In genomic region chr17:47979266-47979665, GRCm38 (mm10) we compare ENCODE assay signal across 32 mouse cellular contexts. TPM values are rescaled to one million over a fixed set of nuclear protein-coding genes. Genes with fewer than 3 reads are reported as not detected.
DNase-seq lines count a peak whose midpoint lies in the region; ATAC-seq and TF ChIP-seq lines count a peak whose summit lies in the region.
"Had no signal": no experiment of that assay in that cellular context is flagged by ENCODE, and none has a peak within 500 bp of the region (broad histone marks: within the 10 kb centered on the region; RNA-seq: fewer than 3 reads in every experiment).

No protein-coding gene starts in this region.

- H3K4me1 ChIP-seq in heart, embryonic 12.5 days (replicated peaks), result peaks cover 51% of the 10 kb centered on the region
- peaks cover 38% of the 10 kb centered on the region for H3K4me1 ChIP-seq in intestine, embryonic 15.5 days (replicated peaks)
- peaks cover 9% of the 10 kb centered on the region; the same call in 1 of the 2 replicates for H3K4me1 ChIP-seq in intestine, postnatal 0 days (replicated peaks; ENCODE audit: control insufficient read depth, insufficient read depth, low read length)
- peaks cover 48% of the 10 kb centered on the region for H3K4me1 ChIP-seq in embryonic facial prominence, embryonic 12.5 days

- H3K9ac ChIP-seq in heart, embryonic 12.5 days, result 0 out of 2 replicates have a peak overlapping the region, but pooled peaks have one; percentile 21
- H3K9ac ChIP-seq in intestine, embryonic 15.5 days, result no peak overlapping the region; the same call in 1 of the 2 replicates
- no peak overlapping the region; the same call in 1 of the 2 replicates for H3K9ac ChIP-seq in intestine, postnatal 0 days (ENCODE audit: low read depth, low read length)
- H3K9ac ChIP-seq in embryonic facial prominence, embryonic 12.5 days, result no peak overlapping the region
- H3K9ac ChIP-seq: forebrain, postnatal 0 days; hindbrain, embryonic 13.5 days; neural tube, embryonic 13.5 days had no signal

- no peak for ATAC-seq in heart, embryonic 12.5 days (ENCODE audit: insufficient number of reproducible peaks, low FRiP score)
- ATAC-seq in intestine, embryonic 15.5 days, result no peak
- ATAC-seq in intestine, postnatal 0 days, result no peak
- no peak for ATAC-seq in embryonic facial prominence, embryonic 12.5 days (ENCODE audit: insufficient number of reproducible peaks, insufficient read depth, low FRiP score, low TSS enrichment)
- ATAC-seq: forebrain, postnatal 0 days; inflammation-experienced regulatory T-cells, adult 6 months; midbrain, embryonic 16.5 days had no signal

- 10% methylated on average over 4 of the region's 4 CpGs for WGBS in heart, embryonic 12.5 days
- 49% methylated on average over 4 of the region's 4 CpGs for WGBS in intestine, embryonic 15.5 days
- WGBS in intestine, postnatal 0 days, result 51% methylated on average over 4 of the region's 4 CpGs
- 56% methylated on average over 4 of the region's 4 CpGs for WGBS in embryonic facial prominence, embryonic 12.5 days

- H3K27ac ChIP-seq in heart, embryonic 12.5 days (ENCODE audit: poor library complexity, severe bottlenecking), result peak overlapping the region; percentile 41
- H3K27ac ChIP-seq in intestine, embryonic 15.5 days, result peak overlapping the region; percentile 23; the same call in 1 of the 2 replicates
- no peak overlapping the region for H3K27ac ChIP-seq in intestine, postnatal 0 days (ENCODE audit: low read depth, low read length)
- H3K27ac ChIP-seq in embryonic facial prominence, embryonic 12.5 days, result peak overlapping the region; percentile 30
- H3K27ac ChIP-seq: hindbrain, embryonic 13.5 days; neural tube, embryonic 13.5 days had no signal

- no peaks in the 10 kb centered on the region for H3K36me3 ChIP-seq in heart, embryonic 12.5 days
- H3K36me3 ChIP-seq in intestine, embryonic 15.5 days, result no peaks in the 10 kb centered on the region
- H3K36me3 ChIP-seq in intestine, postnatal 0 days (ENCODE audit: control insufficient read depth, insufficient read depth), result no peaks in the 10 kb centered on the region
- H3K36me3 ChIP-seq in embryonic facial prominence, embryonic 12.5 days, result no peaks in the 10 kb centered on the region
- H3K36me3 ChIP-seq: hindbrain, embryonic 13.5 days; neural tube, embryonic 13.5 days had no signal

- intact Hi-C loops in heart, postnatal 25 days (cut with DNase I), result no loop called here

- H3K4me3 ChIP-seq in heart, embryonic 12.5 days, result no peak overlapping the region
- H3K4me3 ChIP-seq in intestine, embryonic 15.5 days (replicated peaks), result no peak overlapping the region
- no peak overlapping the region for H3K4me3 ChIP-seq in intestine, postnatal 0 days (ENCODE audit: low read depth, low read length)
- no peak overlapping the region for H3K4me3 ChIP-seq in embryonic facial prominence, embryonic 12.5 days
- H3K4me3 ChIP-seq: hindbrain, embryonic 13.5 days; myocyte; neural tube, embryonic 13.5 days had no signal

- no peak for TF ChIP-seq CTCF in intestine, postnatal 0 days (IDR thresholded peaks at IDR 0.05; ENCODE audit: low read depth)

- no peaks in the 10 kb centered on the region for H3K27me3 ChIP-seq in heart, embryonic 12.5 days (replicated peaks)
- H3K27me3 ChIP-seq in intestine, embryonic 15.5 days (replicated peaks), result no peaks in the 10 kb centered on the region
- H3K27me3 ChIP-seq in intestine, postnatal 0 days (replicated peaks; ENCODE audit: control insufficient read depth, insufficient read depth, low read length), result no peaks in the 10 kb centered on the region
- H3K27me3 ChIP-seq in embryonic facial prominence, embryonic 12.5 days, result no peaks in the 10 kb centered on the region

- H3K9me3 ChIP-seq in heart, embryonic 12.5 days (replicated peaks), result no peaks in the 10 kb centered on the region
- no peaks in the 10 kb centered on the region for H3K9me3 ChIP-seq in intestine, embryonic 15.5 days
- no peaks in the 10 kb centered on the region for H3K9me3 ChIP-seq in intestine, postnatal 0 days (ENCODE audit: control insufficient read depth)
- H3K9me3 ChIP-seq in embryonic facial prominence, embryonic 12.5 days, result no peaks in the 10 kb centered on the region
- H3K9me3 ChIP-seq: hindbrain, embryonic 13.5 days; neural tube, embryonic 13.5 days had no signal

- H3K4me2 ChIP-seq in heart, embryonic 12.5 days, result peak overlapping the region; percentile 4; the same call in 1 of the 2 replicates
- H3K4me2 ChIP-seq in intestine, embryonic 15.5 days (replicated peaks), result no peak overlapping the region
- H3K4me2 ChIP-seq in intestine, postnatal 0 days (replicated peaks; ENCODE audit: low read depth), result no peak overlapping the region
- H3K4me2 ChIP-seq in embryonic facial prominence, embryonic 12.5 days (replicated peaks), result no peak overlapping the region
- H3K4me2 ChIP-seq: hindbrain, embryonic 13.5 days; liver, embryonic 11.5 days; neural tube, embryonic 13.5 days had no signal

- DNase-seq in cerebellum, postnatal 10 days, result peak; percentile 38 to 55
- no peak for DNase-seq in cerebellum, adult 8-10 months
- no peak for DNase-seq in heart, postnatal 25 days (ENCODE audit: low spot score)
- DNase-seq in gastrocnemius, postnatal 10 days, result no peak
- DNase-seq: adrenal gland, postnatal 10 days; cerebellum, adult 2 months; forebrain, postnatal 0 days; gastrocnemius, postnatal 25 days; kidney, adult 9 months; kidney, postnatal 14 days; lung, adult 18-20 months; lung, postnatal 4 days; retina, postnatal 1 day; thymus, adult 18-20 months; thymus, postnatal 36 days had no signal

RNA-seq across cellular contexts. Expression of gene Foxp4, which starts 54.8 kb away (rescaled TPM):
- polyA plus RNA-seq in heart, embryonic 12.5 days (2016; fragmentation: Nextera tagmentation; extraction: Ambion mirVana), result 20.7 and 22.5 TPM in 2 replicates
- 1 to 10 TPM; 9.4 to 9.6 TPM for total RNA-seq in heart, postnatal 25 days (2021)
- 22.3 and 24.9 TPM in 2 replicates for polyA plus RNA-seq in intestine, embryonic 15.5 days (2015; fragmentation: Nextera tagmentation; extraction: Ambion mirVana)
- 12.9 and 13.3 TPM in 2 replicates for polyA plus RNA-seq in intestine, postnatal 0 days (2015; fragmentation: Nextera tagmentation; extraction: Ambion mirVana)
- 51.0 and 52.4 TPM in 2 replicates for polyA plus RNA-seq in embryonic facial prominence, embryonic 12.5 days (2016; fragmentation: Nextera tagmentation; extraction: Ambion mirVana)
- total RNA-seq in gastrocnemius, postnatal 10 days (2021), result 10 to 100 TPM; 10.2 to 16.1 TPM

RNA-seq across cellular contexts. Expression of gene 1700122O11Rik, which starts 58.8 kb away (rescaled TPM):
- not detected in 2 replicates for polyA plus RNA-seq in heart, embryonic 12.5 days (2016; fragmentation: Nextera tagmentation; extraction: Ambion mirVana)
- not detected for total RNA-seq in heart, postnatal 25 days (2021)
- not detected in 2 replicates for polyA plus RNA-seq in intestine, embryonic 15.5 days (2015; fragmentation: Nextera tagmentation; extraction: Ambion mirVana)
- not detected in 2 replicates for polyA plus RNA-seq in intestine, postnatal 0 days (2015; fragmentation: Nextera tagmentation; extraction: Ambion mirVana)
- polyA plus RNA-seq in embryonic facial prominence, embryonic 12.5 days (2016; fragmentation: Nextera tagmentation; extraction: Ambion mirVana), result not detected in 2 replicates
- total RNA-seq in gastrocnemius, postnatal 10 days (2021), result not detected
- total RNA-seq: adrenal gland, postnatal 10 days; forebrain, postnatal 0 days; gastrocnemius, postnatal 25 days; layer of hippocampus, adult 18-20 months; layer of hippocampus, postnatal 25 days; megakaryocyte-erythroid progenitor cell, adult 5-6 weeks had no signal
- polyA plus RNA-seq: cerebellum, adult 2 months; forebrain, postnatal 0 days; heart, embryonic 16.5 days; hindbrain, embryonic 13.5 days; inflammation-experienced regulatory T-cells, adult 6 months; limb, embryonic 11.5 days; liver, embryonic 11.5 days; midbrain, embryonic 16.5 days; myocyte; neural tube, embryonic 13.5 days; spleen, adult 2 months; stomach, embryonic 14.5 days had no signal

Comparison
In these comparisons a context has a peak if more than half of its experiments do, and no peak if none do; other contexts are left out.
1. DNase-seq: peak in cerebellum, postnatal 10 days (2 of 2); none in cerebellum, adult 8-10 months (single experiment), heart, postnatal 25 days (single experiment) and gastrocnemius, postnatal 10 days (single experiment).